Mouse (Mus musculus): Measurements from ENCODE around the gene Usp33. TPM values are rescaled to one million over a fixed set of nuclear protein-coding genes. Genes with fewer than 3 reads are reported as not detected.
A peak's percentile ranks its signal among the peaks of the same experiment; 100 is the strongest.

Usp33 gene
- total and polyA plus RNA-seq, 3 experiments = 38.3 to 54.7 (median 48.9) TPM

DNA sequence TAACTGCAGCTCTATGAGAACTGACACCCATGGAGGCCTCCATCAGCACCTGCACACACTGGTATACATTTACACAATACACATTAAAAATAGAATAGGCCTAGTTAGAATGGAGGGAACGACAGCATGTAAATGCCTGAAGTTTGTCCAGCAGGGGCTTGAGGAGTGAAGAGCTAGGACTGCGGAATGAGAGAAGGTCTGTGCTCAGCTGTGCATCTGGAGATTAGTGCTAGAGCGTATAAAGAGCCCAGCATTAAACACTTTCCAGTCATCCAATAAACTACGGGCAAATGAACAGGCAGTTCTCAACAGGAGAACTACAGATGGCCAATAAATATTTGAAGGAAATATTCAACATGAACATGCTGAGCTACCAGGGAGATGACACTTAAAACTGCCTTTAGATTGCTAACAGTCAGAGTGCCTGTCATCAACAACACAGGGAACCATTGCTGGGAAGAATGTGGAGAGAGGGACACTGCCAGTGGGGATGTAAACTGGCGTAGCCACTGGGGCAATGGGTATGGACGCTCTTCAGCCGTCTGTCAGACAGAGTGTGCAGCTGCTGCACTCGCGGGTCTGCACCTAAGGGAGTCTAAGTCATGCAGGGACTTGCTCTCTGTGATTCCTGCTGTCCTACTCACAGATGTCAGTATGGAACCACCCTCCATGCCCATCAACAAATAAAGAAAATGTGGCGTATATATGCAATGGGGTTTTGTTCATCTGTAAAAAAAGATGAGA, 7.3 kb downstream of the Usp33 start:
- no peaks in the 10 kb centered on the region for H3K27me3 ChIP-seq (replicated peaks)
- H3K36me3 ChIP-seq (replicated peaks in 1 of 2; ENCODE audit: control insufficient read depth in 1 of 2, insufficient read depth in 1 of 2, low read length in 1 of 2) = peaks cover 8 to 38% of the 10 kb centered on the region in 2 experiments
- H3K27ac ChIP-seq (ENCODE audit: insufficient read depth, low read depth) = no peak overlapping the region
- H3K9ac ChIP-seq (ENCODE audit: insufficient read depth, low read depth) = no peak overlapping the region
- H3K79me2 ChIP-seq (replicated peaks; ENCODE audit: control insufficient read depth, extremely low read depth, insufficient read depth, poor library complexity, severe bottlenecking) = peaks cover 31% of the 10 kb centered on the region
- no peaks in the 10 kb centered on the region for H3K9me3 ChIP-seq (replicated peaks; ENCODE audit: low read length)
- in situ Hi-C loops (cut with MboI; ENCODE audit: low pct_ligation_motif_present, low pct_unique_long_range_greater_than_20kb, low sequenced_read_pairs) (no loop called here), dilution Hi-C loops (cut with MboI; ENCODE audit: extremely low pct_ligation_motif_present, extremely low pct_unique_long_range_greater_than_20kb, low sequenced_read_pairs) (no loop called here)
- H3K4me3 ChIP-seq (replicated peaks in 1 of 3; ENCODE audit: low read depth in 2 of 3, low read length in 2 of 3, poor library complexity in 1 of 3) = no peak overlapping the region
- TF ChIP-seq MYC (IDR thresholded peaks at IDR 0.05; ENCODE audit: low read depth, low read length) = no peak
- TF ChIP-seq CHD1 (IDR thresholded peaks at IDR 0.05; ENCODE audit: low read depth, low read length) = no peak
- no peak for TF ChIP-seq CTCF (conservative IDR thresholded peaks at IDR 0.05 in 1 of 2, IDR thresholded peaks at IDR 0.05 in 1 of 2; ENCODE audit: low read depth in 2 of 2, low read length in 2 of 2)
- no peak for TF ChIP-seq JUN (IDR thresholded peaks at IDR 0.05; ENCODE audit: insufficient read depth, low read depth, low read length)
- no peak for TF ChIP-seq RCOR1 (conservative IDR thresholded peaks at IDR 0.05; ENCODE audit: low read depth, low read length)
- TF ChIP-seq ZKSCAN1 (IDR thresholded peaks at IDR 0.05; ENCODE audit: borderline replicate concordance, low read depth, low read length) = no peak
- no peak for TF ChIP-seq USF1 (IDR thresholded peaks at IDR 0.05; ENCODE audit: low read depth, low read length)
- TF ChIP-seq MEF2A (IDR thresholded peaks at IDR 0.05; ENCODE audit: borderline replicate concordance, low read depth, low read length) = no peak
- TF ChIP-seq MAFK (IDR thresholded peaks at IDR 0.05; ENCODE audit: insufficient replicate concordance, low read length) = no peak
- no peak for TF ChIP-seq ZNF384 (IDR thresholded peaks at IDR 0.05; ENCODE audit: low read depth, low read length)
- no peak for TF ChIP-seq ETS1 (conservative IDR thresholded peaks at IDR 0.05; ENCODE audit: low read depth, low read length)
- TF ChIP-seq POLR2AphosphoS2 (IDR thresholded peaks at IDR 0.05; ENCODE audit: low read depth, low read length) = no peak
- no peak for TF ChIP-seq NELFE (IDR thresholded peaks at IDR 0.05; ENCODE audit: low read depth, low read length)
- no peak for TF ChIP-seq UBTF (IDR thresholded peaks at IDR 0.05; ENCODE audit: low read depth, low read length)
- TF ChIP-seq RAD21 (IDR thresholded peaks at IDR 0.05; ENCODE audit: low read depth, low read length) = no peak
- TF ChIP-seq HCFC1 (IDR thresholded peaks at IDR 0.05; ENCODE audit: low read depth, low read length) = no peak
- no peak for TF ChIP-seq POLR2A (IDR thresholded peaks at IDR 0.05; ENCODE audit: low read depth, low read length)
- TF ChIP-seq KAT2A (IDR thresholded peaks at IDR 0.05; ENCODE audit: insufficient replicate concordance, low read length) = no peak
- no peak for TF ChIP-seq BHLHE40 (IDR thresholded peaks at IDR 0.05; ENCODE audit: low read depth, low read length)
- H3K4me2 ChIP-seq (ENCODE audit: insufficient read depth, low read depth, poor library complexity, severe bottlenecking) = no peak overlapping the region
- peaks cover 16 to 45% of the 10 kb centered on the region in 2 experiments for H3K4me1 ChIP-seq (ENCODE audit: control insufficient read depth in 1 of 2, insufficient read depth in 2 of 2)
- DNase-seq (ENCODE audit: extremely low read depth) = no peak

DNA sequence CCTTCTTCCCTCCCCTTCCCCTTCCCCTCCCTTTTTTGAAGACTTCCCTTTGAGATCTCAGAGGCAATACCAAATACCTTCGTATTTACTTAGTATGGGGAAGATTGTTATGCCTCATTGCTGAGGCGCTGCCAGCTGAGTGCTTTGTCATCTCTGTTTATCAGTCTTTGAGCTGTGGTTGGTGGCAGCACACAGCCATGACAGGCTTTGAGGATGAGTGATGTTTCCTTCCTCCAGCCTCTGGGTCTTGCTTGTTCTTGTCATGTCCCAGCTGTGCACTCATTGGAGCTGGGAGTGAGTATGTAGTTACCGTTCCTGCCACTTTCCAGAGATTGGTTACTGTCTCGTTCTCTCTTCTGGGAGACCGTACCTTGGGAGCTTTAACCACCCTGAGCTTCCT, 9.1 kb downstream of the Usp33 start:
- Histone ChIP-seq H3K36me3 (replicated peaks in 1 of 2; ENCODE audit: control insufficient read depth in 1 of 2, insufficient read depth in 1 of 2, low read length in 1 of 2) (peaks cover 20 to 46% of the 10 kb centered on the region in 2 experiments), H3K4me1 (ENCODE audit: control insufficient read depth in 1 of 2, insufficient read depth in 2 of 2) (peaks cover 16 to 45% of the 10 kb centered on the region in 2 experiments), H3K4me2 (ENCODE audit: insufficient read depth, low read depth, poor library complexity, severe bottlenecking) (no peak overlapping the region), H3K79me2 (replicated peaks; ENCODE audit: control insufficient read depth, extremely low read depth, insufficient read depth, poor library complexity, severe bottlenecking) (peaks cover 17% of the 10 kb centered on the region), H3K27ac (ENCODE audit: insufficient read depth, low read depth) (no peak overlapping the region), H3K4me3 (replicated peaks in 1 of 3; ENCODE audit: low read depth in 2 of 3, low read length in 2 of 3, poor library complexity in 1 of 3) (no peak overlapping the region), H3K27me3 (replicated peaks) (no peaks in the 10 kb centered on the region), H3K9me3 (replicated peaks; ENCODE audit: low read length) (no peaks in the 10 kb centered on the region), H3K9ac (ENCODE audit: insufficient read depth, low read depth) (no peak overlapping the region)
- dilution Hi-C loops (cut with MboI; ENCODE audit: extremely low pct_ligation_motif_present, extremely low pct_unique_long_range_greater_than_20kb, low sequenced_read_pairs) = no loop called here
- peak; percentile 61 for DNase-seq (ENCODE audit: extremely low read depth)
- no peak for TF ChIP-seq USF2 (conservative IDR thresholded peaks at IDR 0.05; ENCODE audit: low read depth, low read length)
- TF ChIP-seq GABPA (IDR thresholded peaks at IDR 0.05; ENCODE audit: insufficient replicate concordance, low read depth, low read length) = no peak
- TF ChIP-seq MAX (IDR thresholded peaks at IDR 0.05; ENCODE audit: low read length) = no peak
- TF ChIP-seq KAT2A (IDR thresholded peaks at IDR 0.05; ENCODE audit: insufficient replicate concordance, low read length) = no peak
- TF ChIP-seq TCF12 (IDR thresholded peaks at IDR 0.05; ENCODE audit: low read depth, low read length) = no peak
- no peak for TF ChIP-seq MYC (IDR thresholded peaks at IDR 0.05; ENCODE audit: low read depth, low read length)
- in situ Hi-C loops (cut with MboI; ENCODE audit: low pct_ligation_motif_present, low pct_unique_long_range_greater_than_20kb, low sequenced_read_pairs) = no loop called here

Data from CH12.LX (cell line).